Mouse (Mus musculus) megakaryocyte, embryonic 14.5 days (primary cell): Measurements from ENCODE around the gene Fam155a.
"Not testable (repeated sequence)": the region's sequence is repeated elsewhere in the genome, so short reads cannot be mapped to it uniquely, and the experiment has no call there.

Experiments used
- FLI1 ChIP-seq: IDR thresholded peaks from 2 replicates; pipeline ENCODE4 v1.6.1; 2012; ENCODE audit warnings: low read length, inconsistent platforms, mixed read lengths
- GATA1 ChIP-seq: IDR thresholded peaks from 3 replicates; pipeline ENCODE4 v1.6.1; 2012; ENCODE audit warnings: mixed read lengths, low read length, inconsistent platforms, borderline replicate concordance

- TF ChIP-seq FLI1, GATA1: not testable (repeated sequence)
These were observed 29.4 kb upstream of the Fam155a start for GRCm38 (mm10) chr8:9800346-9800745.
